Mouse (Mus musculus) heart, embryonic 13.5 days (tissue): ENCODE measurements around the gene Dnajc3. TPM values are rescaled to one million over a fixed set of nuclear protein-coding genes. Genes with fewer than 3 reads are reported as not detected.
A peak's percentile ranks its signal among the peaks of the same experiment; 100 is the strongest.

ENCODE experiments used
- ATAC-seq: fragments of 200-750 bp; cut with Nextera tagmentation; 2 replicates; pipeline ENCODE4 v1.8.0; 2017; ENCODE audit warnings: moderate TSS enrichment; ENCODE audit not compliant: insufficient number of reproducible peaks, low FRiP score, low TSS enrichment; ENCODE audit errors: extremely low read depth
- H3K27ac ChIP-seq: fragments of 300-500 bp; sonication (generic); replicated peaks from 2 replicates; pipeline ENCODE4 v1.5.1; 2015; ENCODE audit warnings: moderate library complexity, mild to moderate bottlenecking, inconsistent platforms
- H3K27me3 ChIP-seq: fragments of 300-500 bp; sonication (generic); replicated peaks from 2 replicates; pipeline ENCODE4 v1.6.1; 2015; ENCODE audit warnings: mild to moderate bottlenecking, inconsistent platforms
- H3K36me3 ChIP-seq: fragments of 300-500 bp; sonication (generic); 2 replicates; pipeline ENCODE4 v1.6.1; 2015; ENCODE audit warnings: mild to moderate bottlenecking, inconsistent platforms
- H3K4me1 ChIP-seq: fragments of 300-500 bp; sonication (generic); 2 replicates; pipeline ENCODE4 v1.6.1; 2015; ENCODE audit warnings: inconsistent platforms
- H3K4me2 ChIP-seq: fragments of 300-500 bp; sonication (generic); 2 replicates; pipeline ENCODE4 v1.6.1; 2015; ENCODE audit warnings: inconsistent platforms, mild to moderate bottlenecking, moderate library complexity
- H3K4me3 ChIP-seq: fragments of 300-500 bp; sonication (generic); 2 replicates; pipeline ENCODE4 v1.5.1; 2015; ENCODE audit warnings: moderate library complexity, mild to moderate bottlenecking, inconsistent platforms
- H3K9ac ChIP-seq: fragments of 300-500 bp; sonication (generic); 2 replicates; pipeline ENCODE4 v1.6.1; 2015; ENCODE audit warnings: inconsistent platforms, mild to moderate bottlenecking, moderate library complexity
- H3K9me3 ChIP-seq: fragments of 300-500 bp; sonication (generic); 2 replicates; pipeline ENCODE4 v1.6.1; 2016; ENCODE audit warnings: inconsistent platforms
- WGBS: fragments of 180-500 bp; shearing (Covaris S2); methylation state at CpG from one replicate; pipeline ENCODE4 v1.1.7; 2015; ENCODE audit warnings: mixed read lengths; 5-methylcytosine and 5-hydroxymethylcytosine counted together
- polyA plus RNA-seq: library from polyadenylated mRNA; unstranded; fragments of >200 nt; fragmentation: Nextera tagmentation; extraction: Ambion mirVana; gene quantifications from 2 replicates; pipeline ENCODE4 v1.2.1, GENCODE M21; 2015

Dnajc3 gene
- polyA plus RNA-seq, 1 experiment from 2014 or later: 23.1 TPM

GRCm38 (mm10) chr14:118910332-118911222, 27.2 kb upstream of the Dnajc3 start:
- H3K36me3 ChIP-seq: peaks cover 47% of the 10 kb centered on the region
- WGBS: 58% methylated on average over 29 of the region's 29 CpGs
- ATAC-seq: no peak

GRCm38 (mm10) chr14:118911521-118911920, 26.3 kb upstream of the Dnajc3 start:
- H3K9ac ChIP-seq: no peak overlapping the region
- H3K27ac ChIP-seq: no peak overlapping the region
- peaks cover 42% of the 10 kb centered on the region for H3K36me3 ChIP-seq
- 89% methylated on average over 6 of the region's 6 CpGs for WGBS
- H3K27me3 ChIP-seq: no peaks in the 10 kb centered on the region
- no peak overlapping the region for H3K4me3 ChIP-seq
- no peak for ATAC-seq
- H3K4me1 ChIP-seq: peaks cover 21% of the 10 kb centered on the region
- H3K9me3 ChIP-seq: no peaks in the 10 kb centered on the region
- H3K4me2 ChIP-seq: no peak overlapping the region

More at GRCm38 (mm10) chr14:118910332-118911222, 27.2 kb upstream of the Dnajc3 start:
- Histone ChIP-seq H3K4me2 (peak overlapping the region; percentile 48), H3K9me3 (no peaks in the 10 kb centered on the region), H3K9ac (no peak overlapping the region), H3K27ac (no peak overlapping the region), H3K4me1 (peaks cover 21% of the 10 kb centered on the region), H3K27me3 (no peaks in the 10 kb centered on the region), H3K4me3 (peak overlapping the region; percentile 9; the same call in 1 of the 2 replicates)

GRCm38 (mm10) chr14:118913651-118914050, 24.1 kb upstream of the Dnajc3 start:
- peaks cover 43% of the 10 kb centered on the region for H3K36me3 ChIP-seq
- WGBS: 57% methylated on average over 5 of the region's 5 CpGs

GRCm38 (mm10) chr14:118919025-118919424, 18.8 kb upstream of the Dnajc3 start:
- 48% methylated on average over 8 of the region's 8 CpGs for WGBS

More at GRCm38 (mm10) chr14:118913651-118914050, 24.1 kb upstream of the Dnajc3 start:
- Histone ChIP-seq H3K9ac (no peak overlapping the region), H3K4me3 (no peak overlapping the region), H3K27me3 (no peaks in the 10 kb centered on the region), H3K27ac (no peak overlapping the region), H3K9me3 (no peaks in the 10 kb centered on the region), H3K4me1 (peaks cover 12% of the 10 kb centered on the region), H3K4me2 (no peak overlapping the region)
- no peak for ATAC-seq

GRCm38 (mm10) chr14:118920654-118921053, 17.1 kb upstream of the Dnajc3 start:
- ATAC-seq: no peak
- no peak overlapping the region for H3K4me3 ChIP-seq
- WGBS: 55% methylated on average over 7 of the region's 7 CpGs
- no peak overlapping the region for H3K4me2 ChIP-seq
- peaks cover 15% of the 10 kb centered on the region for H3K36me3 ChIP-seq
- H3K4me1 ChIP-seq: peaks cover 34% of the 10 kb centered on the region
- no peak overlapping the region for H3K27ac ChIP-seq
- no peaks in the 10 kb centered on the region for H3K9me3 ChIP-seq
- no peak overlapping the region for H3K9ac ChIP-seq
- H3K27me3 ChIP-seq: peaks cover 25% of the 10 kb centered on the region

More at GRCm38 (mm10) chr14:118919025-118919424, 18.8 kb upstream of the Dnajc3 start:
- Histone ChIP-seq H3K27ac (no peak overlapping the region), H3K4me3 (no peak overlapping the region), H3K36me3 (peaks cover 15% of the 10 kb centered on the region), H3K4me2 (no peak overlapping the region), H3K27me3 (peaks cover 19% of the 10 kb centered on the region), H3K9me3 (no peaks in the 10 kb centered on the region), H3K4me1 (peaks cover 23% of the 10 kb centered on the region), H3K9ac (no peak overlapping the region)
- no peak for ATAC-seq

- no peak for ATAC-seq
- Histone ChIP-seq H3K4me1 (peaks cover 39% of the 10 kb centered on the region), H3K4me2 (peak overlapping the region; percentile 89), H3K9ac (peak overlapping the region; percentile 76), H3K27me3 (peaks cover 25% of the 10 kb centered on the region), H3K36me3 (peaks cover 10% of the 10 kb centered on the region), H3K27ac (no peak overlapping the region), H3K9me3 (no peaks in the 10 kb centered on the region), H3K4me3 (peak overlapping the region; percentile 63)
- WGBS: 23% methylated on average over 22 of the region's 22 CpGs
Observed at GRCm38 (mm10) chr14:118922251-118922650, 15.5 kb upstream of the Dnajc3 start.

- Histone ChIP-seq H3K36me3 (peaks cover 6% of the 10 kb centered on the region; the same call in 1 of the 2 replicates), H3K4me3 (peak overlapping the region; percentile 63), H3K9me3 (no peaks in the 10 kb centered on the region), H3K4me2 (peak overlapping the region; percentile 89), H3K27ac (no peak overlapping the region), H3K4me1 (peaks cover 39% of the 10 kb centered on the region), H3K27me3 (peaks cover 25% of the 10 kb centered on the region), H3K9ac (peak overlapping the region; percentile 76)
- ATAC-seq: peak; percentile 54; the same call in 1 of the 2 replicates
- 1% methylated on average over 47 of the region's 47 CpGs for WGBS
Observed at GRCm38 (mm10) chr14:118922667-118923184, 15.1 kb upstream of the Dnajc3 start.

- Histone ChIP-seq H3K27me3 (peaks cover 25% of the 10 kb centered on the region), H3K27ac (peak within 1 kb of the TSS; percentile 73), H3K36me3 (peaks cover 6% of the 10 kb centered on the region; the same call in 1 of the 2 replicates), H3K9ac (peak within 1 kb of the TSS; percentile 85), H3K4me2 (peak within 1 kb of the TSS; percentile 89), H3K4me3 (peak within 1 kb of the TSS; percentile 63), H3K4me1 (peaks cover 42% of the 10 kb centered on the region), H3K9me3 (no peaks in the 10 kb centered on the region)
- peak; percentile 68 for ATAC-seq
- under 1% methylated on average over 55 of the region's 55 CpGs for WGBS
Observed at GRCm38 (mm10) chr14:118924673-118925615, 12.8 kb upstream of the Dnajc3 start, which contains the start of gene Dzip1. TSS of gene Dzip1 (minus strand) at chr14:118925460.

GRCm38 (mm10) chr14:118928565-118928964, 9.2 kb upstream of the Dnajc3 start:
- WGBS: 66% methylated on average over 3 of the region's 3 CpGs
- H3K9me3 ChIP-seq: no peaks in the 10 kb centered on the region
- peaks cover 24% of the 10 kb centered on the region for H3K4me1 ChIP-seq
- 0 out of 2 replicates have a peak, but pooled peaks cover 6% of the 10 kb centered on the region for H3K27me3 ChIP-seq
- H3K4me3 ChIP-seq: no peak overlapping the region
- no peak overlapping the region for H3K4me2 ChIP-seq
- no peak overlapping the region for H3K27ac ChIP-seq
- no peaks in the 10 kb centered on the region for H3K36me3 ChIP-seq
- H3K9ac ChIP-seq: no peak overlapping the region
- no peak for ATAC-seq

- Histone ChIP-seq H3K9me3 (no peaks in the 10 kb centered on the region), H3K4me1 (peaks cover 12% of the 10 kb centered on the region), H3K4me3 (no peak overlapping the region), H3K9ac (no peak overlapping the region), H3K27me3 (0 out of 2 replicates have a peak, but pooled peaks cover 3% of the 10 kb centered on the region), H3K4me2 (no peak overlapping the region), H3K36me3 (no peaks in the 10 kb centered on the region), H3K27ac (no peak overlapping the region)
- ATAC-seq: no peak
- 73% methylated on average over 2 of the region's 2 CpGs for WGBS
Observed at GRCm38 (mm10) chr14:118929779-118930178, 8.0 kb upstream of the Dnajc3 start.
